Mouse (Mus musculus) midbrain, postnatal 0 days (tissue): ENCODE measurements around the gene Mgat5b. TPM values are rescaled to one million over a fixed set of nuclear protein-coding genes. Genes with fewer than 3 reads are reported as not detected.

ENCODE experiments used
- ATAC-seq: fragments of 200-750 bp; cut with Nextera tagmentation; 2 replicates; pipeline ENCODE4 v1.8.0; 2017; ENCODE audit warnings: moderate number of reproducible peaks, mild to moderate bottlenecking, moderate TSS enrichment, moderate library complexity; ENCODE audit not compliant: low FRiP score
- DNase-seq: peaks from one replicate; pipeline ENCODE4 v3.0.0-alpha.2; 2015; ENCODE audit warnings: low spot score
- H3K27ac ChIP-seq: fragments of 300-500 bp; sonication (generic); 2 replicates; pipeline ENCODE4 v1.5.1; 2014; ENCODE audit warnings: low read depth, mild to moderate bottlenecking, low read length, mixed read lengths
- H3K27me3 ChIP-seq: fragments of 300-500 bp; sonication (generic); 2 replicates; pipeline ENCODE4 v1.6.1; 2014; ENCODE audit warnings: low read length, control low read depth, mixed read lengths; ENCODE audit not compliant: insufficient read depth
- H3K36me3 ChIP-seq: fragments of 300-500 bp; sonication (generic); 2 replicates; pipeline ENCODE4 v1.6.1; 2014; ENCODE audit warnings: low read length, control low read depth, mixed read lengths; ENCODE audit not compliant: insufficient read depth
- H3K4me1 ChIP-seq: fragments of 300-500 bp; sonication (generic); 2 replicates; pipeline ENCODE4 v1.6.1; 2014; ENCODE audit warnings: mild to moderate bottlenecking, control low read depth, antibody characterized with exemption, low read length, mixed read lengths; ENCODE audit not compliant: insufficient read depth
- H3K4me2 ChIP-seq: fragments of 300-500 bp; sonication (generic); 2 replicates; pipeline ENCODE4 v1.6.1; 2014; ENCODE audit warnings: low read depth, mild to moderate bottlenecking, low read length, mixed read lengths; ENCODE audit not compliant: poor library complexity, severe bottlenecking
- H3K4me3 ChIP-seq: fragments of 300-500 bp; sonication (generic); 2 replicates; pipeline ENCODE4 v1.5.1; 2014; ENCODE audit warnings: low read depth, mild to moderate bottlenecking, low read length, moderate library complexity
- H3K9ac ChIP-seq: fragments of 300-500 bp; sonication (generic); replicated peaks from 2 replicates; pipeline ENCODE4 v1.6.1; 2014; ENCODE audit warnings: mild to moderate bottlenecking, low read length, moderate library complexity, mixed read lengths; ENCODE audit not compliant: poor library complexity, severe bottlenecking
- H3K9me3 ChIP-seq: fragments of 300-500 bp; sonication (generic); 2 replicates; pipeline ENCODE4 v1.6.1; 2016; ENCODE audit warnings: low read length, control low read depth
- CTCF ChIP-seq: IDR thresholded peaks from 2 replicates; pipeline ENCODE4 v1.5.1; 2016; ENCODE audit warnings: antibody characterized with exemption, mild to moderate bottlenecking
- WGBS: fragments of 180-500 bp; shearing (Covaris S2); extraction: QIAGEN DNeasy Blood & Tissue Kit; methylation state at CpG from one replicate; pipeline ENCODE4 v1.1.7; 2014; 5-methylcytosine and 5-hydroxymethylcytosine counted together
- polyA plus RNA-seq: library from polyadenylated mRNA; unstranded; fragments of >200 nt; fragmentation: Nextera tagmentation; extraction: Ambion mirVana; gene quantifications from 2 replicates; pipeline ENCODE4 v1.2.1, GENCODE M21; 2015
- total RNA-seq: library from RNA; depleted of rRNA; stranded (reverse); fragments of >200 nt; gene quantifications from 2 replicates; pipeline ENCODE4 v1.2.3, GENCODE M21; 2014

Mgat5b gene
- total and polyA plus RNA-seq, 2 experiments from 2014 or later, result 23.7 to 133 TPM

DNA sequence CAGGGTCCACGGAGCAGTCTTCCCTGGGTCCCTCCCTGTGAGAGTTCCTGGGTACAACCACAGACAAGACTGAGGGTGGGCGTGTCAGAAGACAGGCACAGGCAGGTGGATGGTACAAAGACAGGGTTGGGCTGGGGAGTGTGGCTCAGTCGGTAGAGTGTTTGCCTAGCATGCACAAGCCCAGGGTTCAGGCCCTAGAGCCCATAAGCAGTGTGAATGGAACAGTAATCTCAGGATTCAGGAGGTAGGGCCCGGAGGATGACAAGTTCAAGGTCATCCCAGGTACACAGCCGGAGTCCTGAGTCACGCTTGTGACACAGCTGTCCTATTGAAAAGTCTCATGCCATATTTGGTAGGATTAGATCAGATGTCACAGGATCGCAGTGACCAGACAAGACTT is 55.7 kb downstream of the Mgat5b start:
- H3K4me2 ChIP-seq, result no peak overlapping the region
- WGBS, result 90% methylated on average over 7 of the region's 7 CpGs
- no peak overlapping the region for H3K4me3 ChIP-seq

DNA sequence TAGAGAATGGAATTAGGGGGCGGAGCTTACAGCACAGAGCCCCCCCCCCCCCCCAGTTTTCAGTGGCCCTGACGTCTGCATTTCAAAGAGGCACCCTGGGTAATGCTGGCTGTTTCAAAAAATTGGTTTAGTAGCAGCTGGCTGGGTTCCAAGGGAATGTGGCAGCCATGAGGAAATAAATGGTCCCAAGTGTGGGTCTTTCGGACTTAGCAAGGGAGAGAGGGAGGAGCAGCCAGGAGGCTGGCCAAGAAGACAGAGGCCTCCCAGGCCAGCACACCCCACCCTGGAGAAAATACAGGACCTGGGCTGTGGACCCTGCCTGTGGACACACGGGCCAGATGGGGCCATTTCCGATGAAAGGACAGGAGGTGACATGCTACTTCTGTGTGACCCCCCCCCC is 61.6 kb downstream of the Mgat5b start:
- Histone ChIP-seq H3K9me3 (no peaks in the 10 kb centered on the region), H3K4me3 (no peak overlapping the region), H3K4me1 (no peaks in the 10 kb centered on the region), H3K27ac (no peak overlapping the region), H3K9ac (no peak overlapping the region), H3K36me3 (peaks cover 52% of the 10 kb centered on the region), H3K27me3 (no peaks in the 10 kb centered on the region), H3K4me2 (no peak overlapping the region)
- ATAC-seq (no peak), DNase-seq (peak; percentile 68)
- 27% methylated on average over 5 of the region's 5 CpGs for WGBS
- TF ChIP-seq CTCF, result no peak

More for the DNA sequence above, 55.7 kb downstream of the Mgat5b start:
- no peak for DNase-seq
- ATAC-seq, result no peak
- Histone ChIP-seq H3K27ac (no peak overlapping the region), H3K36me3 (peaks cover 49% of the 10 kb centered on the region), H3K4me1 (no peaks in the 10 kb centered on the region), H3K9me3 (no peaks in the 10 kb centered on the region), H3K9ac (no peak overlapping the region), H3K27me3 (no peaks in the 10 kb centered on the region)
- no peak for TF ChIP-seq CTCF

DNA sequence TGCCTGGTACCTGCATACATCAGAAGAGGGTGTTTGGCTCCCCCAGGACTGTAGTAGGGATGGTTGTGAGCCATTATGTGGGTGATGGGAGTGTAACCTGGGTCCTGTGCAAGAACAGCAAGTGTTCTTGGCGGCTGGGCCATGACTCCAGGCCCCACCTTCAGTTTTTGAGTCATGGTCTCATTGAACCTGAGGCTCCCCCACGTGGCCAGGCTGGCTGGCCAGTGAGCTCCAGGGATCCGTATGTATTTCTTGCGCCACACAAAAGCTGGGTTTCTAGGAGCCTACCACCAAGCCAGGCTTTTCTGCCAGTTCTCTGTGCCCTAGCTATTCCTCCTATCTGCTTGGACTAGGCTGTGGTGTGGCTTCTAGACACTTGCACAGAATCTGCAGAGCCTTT is 63.9 kb downstream of the Mgat5b start:
- WGBS, result 68% methylated on average over 4 of the region's 4 CpGs
- no peak overlapping the region for H3K4me2 ChIP-seq
- no peak overlapping the region for H3K9ac ChIP-seq
- H3K9me3 ChIP-seq, result no peaks in the 10 kb centered on the region
- ATAC-seq (no peak), DNase-seq (no peak)
- H3K4me3 ChIP-seq, result no peak overlapping the region
- no peak overlapping the region for H3K27ac ChIP-seq
- H3K27me3 ChIP-seq, result no peaks in the 10 kb centered on the region
- H3K4me1 ChIP-seq, result no peaks in the 10 kb centered on the region
- peaks cover 51% of the 10 kb centered on the region for H3K36me3 ChIP-seq
- peak; percentile 5; the same call in 1 of the 2 replicates for TF ChIP-seq CTCF

DNA sequence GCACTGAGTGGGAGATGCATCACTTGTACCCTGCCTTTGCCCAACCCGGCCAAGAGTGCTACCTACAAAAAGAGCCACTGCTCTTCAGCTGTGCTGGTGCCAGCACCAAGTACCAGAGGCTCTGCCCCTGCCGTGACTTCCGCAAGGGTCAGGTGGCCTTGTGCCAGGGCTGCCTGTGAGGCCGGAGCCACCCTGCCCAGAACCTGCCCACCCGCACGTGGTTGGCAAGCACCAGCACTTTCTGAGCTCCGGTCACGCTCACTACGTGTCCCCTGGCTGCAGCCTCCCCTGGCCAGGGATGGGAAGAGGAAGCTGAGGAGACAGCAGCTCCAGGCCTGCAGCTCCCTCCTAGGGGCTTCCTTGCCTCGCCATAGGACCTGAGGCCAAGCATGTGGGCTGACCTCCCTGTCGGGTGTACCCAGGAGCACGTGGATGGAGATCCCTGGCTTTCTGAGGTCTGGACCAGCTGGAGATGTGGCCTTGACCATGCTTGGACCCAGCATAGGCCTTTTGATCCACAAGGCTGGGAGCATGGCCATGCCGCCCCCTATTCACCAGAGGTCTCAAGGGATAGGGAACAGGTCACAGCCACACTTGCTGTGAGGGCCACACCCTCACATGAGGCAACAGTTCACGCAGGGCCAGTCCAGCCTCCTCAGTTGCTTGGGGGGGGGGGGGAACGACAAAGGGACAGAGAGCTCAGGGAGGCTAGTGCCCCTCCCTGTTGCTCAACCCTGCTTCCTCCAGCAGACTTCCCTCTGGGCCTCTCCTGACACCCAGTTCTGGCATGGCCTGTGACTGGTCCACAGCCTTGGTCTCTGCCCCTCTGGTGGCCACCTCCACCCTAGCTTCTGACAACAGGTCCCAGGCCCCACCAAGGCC is 67.1 kb downstream of the Mgat5b start:
- Histone ChIP-seq H3K9ac (no peak overlapping the region), H3K4me2 (no peak overlapping the region), H3K27me3 (no peaks in the 10 kb centered on the region), H3K27ac (no peak overlapping the region), H3K36me3 (peaks cover 37% of the 10 kb centered on the region), H3K4me3 (no peak overlapping the region), H3K4me1 (no peaks in the 10 kb centered on the region), H3K9me3 (no peaks in the 10 kb centered on the region)
- DNase-seq, result no peak
- WGBS, result 81% methylated on average over 15 of the region's 15 CpGs
- no peak for TF ChIP-seq CTCF
- no peak for ATAC-seq

DNA sequence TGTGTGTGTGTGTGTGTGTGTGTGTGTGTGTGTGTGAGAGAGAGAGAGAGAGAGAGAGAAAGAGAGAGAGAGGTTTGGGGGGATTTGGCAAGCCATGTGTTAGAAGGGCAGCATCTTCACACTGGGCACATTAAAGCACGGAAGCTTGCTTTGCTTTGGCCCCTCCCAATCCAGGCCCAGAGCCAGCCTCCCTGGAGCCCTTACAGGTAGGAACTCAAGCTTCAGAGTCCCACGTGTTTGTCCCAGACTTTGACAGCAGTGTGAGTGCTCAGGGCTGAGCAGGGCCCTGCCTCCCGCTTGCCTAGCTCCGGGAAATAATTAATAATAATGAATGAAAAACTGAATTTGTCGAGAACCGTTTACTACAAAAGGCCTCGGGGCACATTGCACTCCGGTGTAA is 69.5 kb downstream of the Mgat5b start:
- peaks cover 32% of the 10 kb centered on the region for H3K36me3 ChIP-seq
- no peak overlapping the region for H3K4me2 ChIP-seq
- ATAC-seq, result no peak
- no peaks in the 10 kb centered on the region for H3K9me3 ChIP-seq
- no peaks in the 10 kb centered on the region for H3K27me3 ChIP-seq
- no peaks in the 10 kb centered on the region for H3K4me1 ChIP-seq
- H3K4me3 ChIP-seq, result no peak overlapping the region
- peak; percentile 37 for DNase-seq
- 26% methylated on average over 8 of the region's 8 CpGs for WGBS
- H3K27ac ChIP-seq, result peak overlapping the region; percentile 38; the same call in 1 of the 2 replicates
- no peak for TF ChIP-seq CTCF
- H3K9ac ChIP-seq, result no peak overlapping the region

DNA sequence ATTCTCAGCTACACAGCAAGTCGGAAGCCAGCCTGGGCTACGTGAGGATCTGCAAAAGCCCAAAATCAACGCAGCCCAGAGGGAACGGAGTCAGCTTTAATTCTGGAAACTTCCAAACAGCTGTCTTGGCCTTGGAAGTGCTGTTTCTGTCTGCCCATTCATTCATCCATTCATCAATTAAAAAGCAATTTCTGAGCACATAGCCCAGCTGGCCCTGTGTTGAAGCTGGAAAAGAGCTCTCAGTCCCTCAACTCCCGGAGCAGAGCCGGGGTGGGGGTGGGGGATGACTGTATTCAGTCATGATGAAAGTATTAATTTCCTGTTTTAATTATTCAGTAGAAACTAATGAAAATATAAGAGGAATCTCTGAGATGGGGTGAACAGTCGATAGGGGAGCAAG is 71.6 kb downstream of the Mgat5b start:
- DNase-seq (peak; percentile 59), ATAC-seq (no peak)
- H3K9me3 ChIP-seq, result no peaks in the 10 kb centered on the region
- no peak for TF ChIP-seq CTCF
- H3K9ac ChIP-seq, result no peak overlapping the region
- H3K4me1 ChIP-seq, result peaks cover 8% of the 10 kb centered on the region; the same call in 1 of the 2 replicates
- H3K4me3 ChIP-seq, result no peak overlapping the region
- H3K27ac ChIP-seq, result no peak overlapping the region
- H3K36me3 ChIP-seq, result peaks cover 13% of the 10 kb centered on the region; the same call in 1 of the 2 replicates
- 65% methylated on average over 7 of the region's 7 CpGs for WGBS
- H3K27me3 ChIP-seq, result no peaks in the 10 kb centered on the region
- H3K4me2 ChIP-seq, result no peak overlapping the region
